Mouse (Mus musculus) layer of hippocampus, adult 8-10 months (tissue): ENCODE results near the gene Stmn1. TPM values are rescaled to one million over a fixed set of nuclear protein-coding genes. Genes with fewer than 3 reads are reported as not detected.
A peak's percentile ranks its signal among the peaks of the same experiment; 100 is the strongest.

Experiments used
- DNase-seq, 2 experiments: peaks; one replicate each; pipeline ENCODE4 v3.0.0; 2022; ENCODE audit warnings: low spot score in 2 of 2
- microRNA-seq, 2 experiments: library from miRNA; unstranded; fragments of <30 nt; microRNA quantifications; one replicate each; pipeline ENCODE4 v1.2.0; 2022
- total RNA-seq, 4 experiments: library from RNA; stranded (reverse); gene quantifications; 2 replicates each; pipeline ENCODE4 v1.2.4; 2022

The Stmn1 gene
- total RNA-seq, 4 experiments from 2014 or later, result 367 to 422 (median 391) TPM

GRCm38 (mm10) chr4:134511730-134512129 is 43.6 kb downstream of the Stmn1 start:
- no peak for DNase-seq

GRCm38 (mm10) chr4:134512798-134513197 is 44.7 kb downstream of the Stmn1 start:
- no peak for DNase-seq

- no peak for DNase-seq
Observed at GRCm38 (mm10) chr4:134514309-134514930, 46.3 kb downstream of the Stmn1 start.

GRCm38 (mm10) chr4:134515614-134516013 is 47.5 kb downstream of the Stmn1 start:
- DNase-seq, result no peak

- DNase-seq, result no peak
Observed at GRCm38 (mm10) chr4:134516981-134517380, 48.9 kb downstream of the Stmn1 start.

- no peak for DNase-seq
Observed at GRCm38 (mm10) chr4:134517719-134518118, 49.6 kb downstream of the Stmn1 start.

GRCm38 (mm10) chr4:134518541-134518940 is 50.4 kb downstream of the Stmn1 start:
- no peak for DNase-seq

- peak in 1 of 2 experiments; percentile 42 for DNase-seq
Observed at GRCm38 (mm10) chr4:134519281-134519680, 51.2 kb downstream of the Stmn1 start.

Small RNA genes lying within 50 kb of the gene (microRNA-seq; reads per million reads assigned to microRNA genes)
- gene Gm23634, result 1.3 to 1.8 reads per million in 2 experiments

Other genes with a start within 250 kb of the Stmn1 start
- gene Catsper4, start 240.9 kb upstream of the Stmn1 start, total RNA-seq, result under 1 TPM in 1 of 4 experiments, not detected in 3; 0.31 TPM
- under 1 TPM; 0.51 to 0.89 (median 0.79) TPM for gene Cnksr1, start 229.9 kb upstream of the Stmn1 start, total RNA-seq
- not detected for gene E130218I03Rik, start 224.7 kb upstream of the Stmn1 start, total RNA-seq
- gene Zfp593, start 222.7 kb upstream of the Stmn1 start, total RNA-seq, result 10 to 100 TPM in 3 of 4 experiments, 1 to 10 TPM in 1; 9.7 to 11.6 (median 11.2) TPM
- gene Gm30191, start 221.4 kb upstream of the Stmn1 start, total RNA-seq, result not detected
- 1 to 10 TPM; 3.3 to 4.8 (median 3.5) TPM for gene Grrp1, start 214.2 kb upstream of the Stmn1 start, total RNA-seq
- 10 to 100 TPM; 14.1 to 20.7 (median 18.6) TPM for gene Pdik1l, start 180.4 kb upstream of the Stmn1 start, total RNA-seq
- gene Trim63, start 153.2 kb upstream of the Stmn1 start, total RNA-seq, result not detected
- gene Slc30a2, start 125.1 kb upstream of the Stmn1 start, total RNA-seq, result under 1 TPM in 1 of 4 experiments, not detected in 3; 0.49 TPM
- 10 to 100 TPM; 36.5 to 47.8 (median 42.9) TPM for gene Extl1, start 84.5 kb upstream of the Stmn1 start, total RNA-seq
- gene Pafah2, start 72.0 kb upstream of the Stmn1 start, total RNA-seq, result 10 to 100 TPM in 1 of 4 experiments, 1 to 10 TPM in 3; 5.5 to 10.5 (median 8.5) TPM
- 10 to 100 TPM; 55.4 to 75.1 (median 63.4) TPM for gene Paqr7, start 28.4 kb downstream of the Stmn1 start, total RNA-seq
- gene Aunip, start 42.7 kb downstream of the Stmn1 start, total RNA-seq, result under 1 TPM in 3 of 4 experiments, not detected in 1; 0.25 to 0.85 (median 0.33) TPM
- 10 to 100 TPM; 65.9 to 74.2 (median 67.9) TPM for gene Mtfr1l, start 67.1 kb downstream of the Stmn1 start, total RNA-seq
- gene Selenon, start 83.8 kb downstream of the Stmn1 start, total RNA-seq, result 10 to 100 TPM; 18.4 to 22.8 (median 21.2) TPM
- gene Man1c1, start 236.0 kb downstream of the Stmn1 start, total RNA-seq, result 10 to 100 TPM; 24.6 to 31.4 (median 28.1) TPM